Mouse (Mus musculus) cerebellum, adult 8-10 months (tissue): ENCODE data around the gene Tbc1d17.

ENCODE experiments used
- DNase-seq: peaks from one replicate; pipeline ENCODE4 v3.0.0; 2022

The Tbc1d17 gene

GRCm38 (mm10) chr7:44852259-44853027 is 3.6 kb upstream of the Tbc1d17 start:
- no peak for DNase-seq

- DNase-seq, result no peak
These were observed 2.9 kb upstream of the Tbc1d17 start for GRCm38 (mm10) chr7:44851625-44852234.

- peak; percentile 35 for DNase-seq
These were observed 2.1 kb upstream of the Tbc1d17 start for GRCm38 (mm10) chr7:44850789-44851624.

- no peak for DNase-seq
These were observed 1.3 kb upstream of the Tbc1d17 start for GRCm38 (mm10) chr7:44850146-44850545.

- DNase-seq, result peak; percentile 88
These were observed 685 bp upstream of the Tbc1d17 start for GRCm38 (mm10) chr7:44849416-44850111.

- DNase-seq, result peak; percentile 38
These were observed 1.1 kb downstream of the Tbc1d17 start for GRCm38 (mm10) chr7:44847772-44848171.

- peak; percentile 39 for DNase-seq
These were observed 2.1 kb downstream of the Tbc1d17 start for GRCm38 (mm10) chr7:44846804-44847203.

- no peak for DNase-seq
These were observed 3.9 kb downstream of the Tbc1d17 start for GRCm38 (mm10) chr7:44845006-44845405.

GRCm38 (mm10) chr7:44841825-44842463 is 6.9 kb downstream of the Tbc1d17 start:
- no peak for DNase-seq

- no peak for DNase-seq
These were observed 8.5 kb downstream of the Tbc1d17 start for GRCm38 (mm10) chr7:44840426-44840825.

GRCm38 (mm10) chr7:44839491-44840191 is 9.2 kb downstream of the Tbc1d17 start:
- DNase-seq, result no peak

- DNase-seq, result no peak
These were observed 9.7 kb downstream of the Tbc1d17 start for GRCm38 (mm10) chr7:44839171-44839490.

GRCm38 (mm10) chr7:44838073-44838472 is 10.8 kb downstream of the Tbc1d17 start:
- no peak for DNase-seq

GRCm38 (mm10) chr7:44836423-44837053 is 12.3 kb downstream of the Tbc1d17 start:
- DNase-seq, result no peak

GRCm38 (mm10) chr7:44836016-44836404 is 12.9 kb downstream of the Tbc1d17 start:
- no peak for DNase-seq

- DNase-seq, result no peak
These were observed 13.4 kb downstream of the Tbc1d17 start for GRCm38 (mm10) chr7:44835373-44836015.

GRCm38 (mm10) chr7:44832763-44833162 is 16.1 kb downstream of the Tbc1d17 start:
- DNase-seq, result no peak

- DNase-seq, result no peak
These were observed 20.2 kb downstream of the Tbc1d17 start for GRCm38 (mm10) chr7:44828706-44829105.

GRCm38 (mm10) chr7:44826771-44827170 is 22.1 kb downstream of the Tbc1d17 start:
- DNase-seq, result no peak

- DNase-seq, result peak; percentile 82
These were observed 24.0 kb downstream of the Tbc1d17 start for GRCm38 (mm10) chr7:44824872-44825271.

- peak; percentile 5 for DNase-seq
These were observed 25.5 kb downstream of the Tbc1d17 start for GRCm38 (mm10) chr7:44823409-44823808.
